Mouse (Mus musculus): ENCODE results near the gene Pate2. TPM values are rescaled to one million over a fixed set of nuclear protein-coding genes. Genes with fewer than 3 reads are reported as not detected.

Pate2 gene
- total RNA-seq (2014; fragmentation: Nextera tagmentation) (0.59 and 1.2 TPM in 2 replicates), total RNA-seq (2017) (not detected in 2 replicates)

- ATAC-seq (replicated peaks; ENCODE audit: low FRiP score, low TSS enrichment, poor library complexity, severe bottlenecking): peak; percentile 97
Observed at GRCm38 (mm10) chr9:35569571-35570534, at the start of gene Pate2, which contains the start of gene Hyls1. TSS of gene Pate2 (plus strand) at chr9:35570284. TSS of gene Hyls1 (minus strand) at chr9:35570398.

DNA sequence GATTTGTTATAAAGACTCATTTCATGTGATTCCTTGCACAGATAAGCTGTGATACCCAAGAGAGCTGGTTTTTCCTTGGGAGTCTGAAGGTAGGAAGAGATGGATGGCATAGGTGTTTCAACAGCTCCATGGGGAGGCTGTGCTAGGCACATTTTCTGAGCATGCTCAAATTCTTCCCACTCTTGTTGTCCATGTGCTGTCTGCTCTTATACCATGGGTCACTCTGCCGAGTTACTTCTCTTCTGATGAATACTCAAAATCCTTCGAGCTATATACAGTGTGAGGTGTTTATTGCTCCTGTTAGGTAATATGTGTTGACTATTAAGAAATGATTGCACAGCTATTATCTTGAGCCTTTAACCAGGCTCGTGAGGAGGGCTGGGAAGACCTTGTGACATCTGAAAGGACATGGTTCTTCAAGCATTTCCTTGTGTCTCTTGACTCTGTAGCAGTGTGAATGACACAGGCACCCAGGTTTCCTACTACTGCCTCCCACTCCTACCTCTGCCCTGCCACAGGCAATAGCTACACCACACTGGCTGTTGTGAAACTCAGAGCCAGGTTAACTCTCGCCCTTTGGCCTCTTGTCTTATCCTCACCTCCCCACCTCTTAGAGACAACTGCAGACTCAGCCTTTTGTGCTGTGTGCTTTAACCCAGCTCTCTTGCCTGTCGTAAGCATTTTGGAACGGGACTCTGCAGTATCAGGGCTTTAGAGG is 49.3 kb upstream of the Pate2 start:
- no peak for ATAC-seq (replicated peaks; ENCODE audit: low FRiP score, low TSS enrichment, poor library complexity, severe bottlenecking)

GRCm38 (mm10) chr9:35522241-35522640 is 47.8 kb upstream of the Pate2 start:
- ATAC-seq (replicated peaks; ENCODE audit: low FRiP score, low TSS enrichment, poor library complexity, severe bottlenecking): no peak

GRCm38 (mm10) chr9:35522821-35523515 is 47.1 kb upstream of the Pate2 start:
- ATAC-seq (replicated peaks; ENCODE audit: low FRiP score, low TSS enrichment, poor library complexity, severe bottlenecking): no peak

DNA sequence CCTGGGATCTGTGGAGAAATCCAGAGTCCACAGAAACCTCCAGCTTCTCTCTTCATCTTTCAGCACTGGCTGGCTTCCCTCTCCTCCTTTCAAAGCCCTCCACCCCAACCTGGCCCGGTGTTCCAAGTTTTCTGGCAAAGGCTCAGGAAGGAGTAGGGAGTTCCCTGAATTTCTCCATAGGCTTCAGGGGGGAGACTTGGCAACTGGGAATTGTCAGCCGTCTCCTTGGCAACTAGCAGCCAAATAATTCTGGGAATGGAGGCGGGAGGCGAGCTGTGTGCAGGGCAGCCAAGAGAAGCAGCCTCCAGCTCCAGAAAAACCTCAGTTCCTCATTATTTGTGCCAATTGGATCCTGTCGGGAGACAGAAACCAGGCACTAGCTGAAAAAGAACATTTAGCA is 46.5 kb upstream of the Pate2 start:
- ATAC-seq (replicated peaks; ENCODE audit: low FRiP score, low TSS enrichment, poor library complexity, severe bottlenecking): no peak

GRCm38 (mm10) chr9:35523941-35524411 is 46.1 kb upstream of the Pate2 start:
- ATAC-seq (replicated peaks; ENCODE audit: low FRiP score, low TSS enrichment, poor library complexity, severe bottlenecking): peak; percentile 85

DNA sequence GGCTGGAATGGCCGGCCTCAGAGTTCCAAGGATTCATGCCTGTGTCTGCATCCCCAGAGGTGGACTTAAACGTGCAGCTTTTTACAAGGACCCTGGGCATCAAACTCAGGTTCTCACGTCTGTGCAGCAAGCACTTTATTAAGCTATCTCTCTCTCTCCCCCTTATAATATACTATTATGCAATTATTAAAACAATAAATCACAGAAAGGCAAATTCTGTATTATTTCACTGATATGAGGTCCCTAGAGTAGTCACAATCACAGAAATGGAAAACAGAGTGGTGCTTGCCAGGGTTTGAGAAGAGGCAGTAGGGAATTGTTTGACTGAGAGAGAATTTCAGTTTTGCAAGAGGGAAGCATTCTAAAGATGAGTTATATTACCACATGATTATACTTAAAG is 40.9 kb upstream of the Pate2 start:
- no peak for ATAC-seq (replicated peaks; ENCODE audit: low FRiP score, low TSS enrichment, poor library complexity, severe bottlenecking)

- ATAC-seq (replicated peaks; ENCODE audit: low FRiP score, low TSS enrichment, poor library complexity, severe bottlenecking): no peak
Observed at GRCm38 (mm10) chr9:35529796-35530195, 40.3 kb upstream of the Pate2 start.

GRCm38 (mm10) chr9:35533266-35533665 is 36.8 kb upstream of the Pate2 start:
- ATAC-seq (replicated peaks; ENCODE audit: low FRiP score, low TSS enrichment, poor library complexity, severe bottlenecking): no peak

DNA sequence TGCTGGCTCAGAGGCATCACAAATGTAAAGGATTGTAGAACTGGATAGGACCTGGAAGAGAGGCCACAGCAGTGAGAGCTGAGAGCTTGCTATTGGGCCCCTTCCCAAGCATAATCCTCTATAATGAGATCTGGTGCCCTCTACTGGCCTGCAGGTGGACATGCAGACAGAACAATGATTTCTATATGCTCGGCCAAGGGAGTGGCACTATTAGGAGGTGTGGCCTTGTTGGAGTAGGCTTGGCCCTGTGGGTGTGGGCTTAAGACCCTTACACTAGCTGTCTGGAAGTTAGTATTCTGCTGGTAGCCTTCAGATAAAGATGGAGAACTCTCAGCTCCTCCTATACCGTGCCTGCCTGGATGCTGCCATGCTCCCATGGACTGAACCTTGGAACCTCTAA is 35.0 kb upstream of the Pate2 start:
- ATAC-seq (replicated peaks; ENCODE audit: low FRiP score, low TSS enrichment, poor library complexity, severe bottlenecking): peak; percentile 89

- peak; percentile 68 for ATAC-seq (replicated peaks; ENCODE audit: low FRiP score, low TSS enrichment, poor library complexity, severe bottlenecking)
Observed at GRCm38 (mm10) chr9:35535876-35536275, 34.2 kb upstream of the Pate2 start.

DNA sequence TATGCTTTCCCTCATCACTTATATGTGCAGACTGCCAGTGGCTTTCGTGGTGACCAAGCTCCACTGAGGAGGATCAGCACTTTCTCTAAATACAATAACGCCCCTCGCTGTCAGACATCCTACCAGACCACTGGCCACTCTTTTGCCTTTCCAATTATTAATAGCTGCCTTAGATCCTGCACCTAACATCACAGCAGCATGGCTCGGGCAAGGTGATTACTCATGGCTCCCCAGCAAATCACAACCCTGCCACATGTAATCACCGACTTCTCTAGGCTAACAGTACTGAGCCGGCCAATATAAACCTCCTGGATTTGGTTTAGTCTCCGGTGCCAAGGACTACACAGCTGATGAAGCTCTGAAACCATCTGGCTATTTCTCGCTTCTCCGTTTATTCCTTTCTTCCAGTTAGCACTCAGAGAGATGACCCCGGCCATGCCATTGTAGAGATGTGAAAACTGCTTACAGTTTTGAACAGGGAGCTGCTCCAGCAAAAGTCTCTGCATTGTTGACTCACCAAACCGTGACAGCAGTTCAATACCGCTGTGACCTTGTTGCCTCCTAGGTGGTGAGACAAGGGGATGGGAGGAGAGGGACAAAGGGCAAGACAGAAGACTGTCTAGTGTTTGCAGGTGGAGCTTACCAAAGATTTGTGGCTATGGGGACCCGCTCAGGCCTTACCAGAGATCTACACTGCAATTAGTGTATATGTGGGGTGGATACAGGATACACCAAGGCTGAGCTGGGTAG is 30.9 kb upstream of the Pate2 start:
- no peak for ATAC-seq (replicated peaks; ENCODE audit: low FRiP score, low TSS enrichment, poor library complexity, severe bottlenecking)

DNA sequence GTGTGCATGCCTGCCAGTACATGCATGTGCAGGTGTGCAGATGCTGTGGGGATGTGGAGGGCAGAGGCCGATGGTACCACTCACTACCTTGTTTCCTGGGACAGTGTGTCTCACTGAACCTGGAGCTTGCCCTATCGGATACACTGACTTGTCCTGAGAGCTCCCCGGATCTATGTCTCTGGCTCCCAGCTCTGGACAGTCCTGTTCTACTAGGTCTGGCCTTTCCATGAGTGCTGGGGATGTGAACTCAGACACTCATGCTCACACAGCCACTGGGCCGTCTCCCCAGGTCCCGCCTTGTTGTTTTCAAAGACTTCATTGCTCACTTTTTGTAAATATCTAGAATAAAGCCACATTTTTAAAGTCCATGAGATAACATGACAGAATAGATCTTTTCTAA is 29.1 kb upstream of the Pate2 start:
- no peak for ATAC-seq (replicated peaks; ENCODE audit: low FRiP score, low TSS enrichment, poor library complexity, severe bottlenecking)

DNA sequence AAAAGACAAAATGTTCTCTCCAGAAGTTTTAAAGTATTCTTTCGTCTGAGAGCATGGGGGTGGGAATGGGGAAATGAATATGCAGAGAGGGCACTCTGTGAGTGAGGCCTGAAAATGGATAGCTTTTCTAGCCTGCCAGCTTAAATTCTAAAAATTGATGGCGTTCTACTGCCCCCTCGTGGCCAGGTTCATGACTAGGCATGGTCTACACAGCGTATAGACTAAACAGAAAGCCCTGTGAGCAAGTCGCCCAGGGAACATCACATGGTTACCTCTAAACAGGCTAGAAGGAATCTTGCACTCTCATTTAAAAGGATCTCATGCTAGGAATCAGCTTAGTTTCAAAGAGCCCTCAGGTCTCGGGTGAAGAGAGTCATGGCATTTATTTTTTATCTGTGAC is 28.6 kb upstream of the Pate2 start:
- peak; percentile 83 for ATAC-seq (replicated peaks; ENCODE audit: low FRiP score, low TSS enrichment, poor library complexity, severe bottlenecking)

GRCm38 (mm10) chr9:35541941-35542340 is 28.1 kb upstream of the Pate2 start:
- ATAC-seq (replicated peaks; ENCODE audit: low FRiP score, low TSS enrichment, poor library complexity, severe bottlenecking): no peak

- no peak for ATAC-seq (replicated peaks; ENCODE audit: low FRiP score, low TSS enrichment, poor library complexity, severe bottlenecking)
Observed at GRCm38 (mm10) chr9:35543099-35543860, 26.8 kb upstream of the Pate2 start.

GRCm38 (mm10) chr9:35544666-35545065 is 25.4 kb upstream of the Pate2 start:
- ATAC-seq (replicated peaks; ENCODE audit: low FRiP score, low TSS enrichment, poor library complexity, severe bottlenecking): no peak

DNA sequence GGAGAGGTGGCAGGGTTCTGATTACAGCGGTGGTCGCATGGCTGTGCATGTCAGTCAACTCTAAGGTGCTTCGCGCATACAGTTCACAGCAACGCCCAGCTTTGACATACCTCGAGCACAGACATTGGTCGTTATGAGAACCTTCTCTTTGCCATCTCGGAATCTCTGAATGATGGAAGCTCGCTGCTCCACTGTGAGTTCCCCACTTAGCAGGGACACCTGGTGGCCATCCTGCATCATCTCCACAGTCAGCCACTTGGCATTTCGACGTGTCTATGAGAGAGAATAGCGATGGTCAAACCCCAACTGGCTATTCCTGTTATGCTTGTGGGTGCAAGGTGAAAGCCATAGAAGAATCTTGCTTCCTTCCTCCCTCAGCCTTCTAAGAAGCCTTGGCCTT is 24.4 kb upstream of the Pate2 start:
- ATAC-seq (replicated peaks; ENCODE audit: low FRiP score, low TSS enrichment, poor library complexity, severe bottlenecking): no peak
